Mouse (Mus musculus): ENCODE data around the gene Dnajc15.

- no peak for TF ChIP-seq CTCF (IDR thresholded peaks at IDR 0.05; ENCODE audit: control insufficient read depth, insufficient read depth, insufficient read length)
- no peak for TF ChIP-seq MYOG (IDR thresholded peaks at IDR 0.05; ENCODE audit: control insufficient read depth, extremely low read depth, insufficient read length)
- TF ChIP-seq MAX (IDR thresholded peaks at IDR 0.05), result no peak
- TF ChIP-seq USF1 (IDR thresholded peaks at IDR 0.05; ENCODE audit: low read depth), result no peak
These were observed 28.7 kb downstream of the Dnajc15 start for GRCm38 (mm10) chr14:77846206-77846605.
